Mouse (Mus musculus): ENCODE results near the gene Gpr12. TPM values are rescaled to one million over a fixed set of nuclear protein-coding genes. Genes with fewer than 3 reads are reported as not detected.
"Not testable (repeated sequence)": the region's sequence is repeated elsewhere in the genome, so short reads cannot be mapped to it uniquely, and the experiment has no call there.

Gpr12 gene
- total and polyA plus RNA-seq, 3 experiments: not detected

DNA sequence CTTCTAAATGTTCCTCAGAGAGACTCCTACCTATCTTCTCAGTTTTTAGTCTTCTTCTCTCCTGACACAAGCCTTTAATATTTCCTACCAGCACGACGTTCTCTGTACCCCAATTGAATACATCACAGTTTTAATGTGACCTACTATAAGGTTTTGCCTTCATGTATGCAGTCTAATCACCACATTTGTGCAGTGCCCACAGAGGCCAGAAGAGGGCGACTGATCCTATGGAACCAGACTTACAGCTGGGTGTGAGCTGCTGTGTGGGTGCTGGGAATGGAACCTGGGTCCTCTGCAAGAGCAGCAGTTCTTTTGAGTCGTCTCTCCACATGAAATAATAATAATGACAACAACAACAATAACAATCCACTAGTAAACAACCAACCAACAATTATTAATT lies 18.0 kb downstream of the Gpr12 start:
- Histone ChIP-seq H3K4me1 (ENCODE audit: control insufficient read depth in 1 of 2, insufficient read depth in 2 of 2, low read length in 2 of 2) (no peaks in the 10 kb centered on the region), H3K79me2 (ENCODE audit: control insufficient read depth, insufficient read depth, low read length, poor library complexity) (no peaks in the 10 kb centered on the region), H3K27ac (ENCODE audit: control insufficient read depth, low read depth, low read length) (no peak overlapping the region), H3K9ac (ENCODE audit: control insufficient read depth, low read depth, low read length, poor library complexity, severe bottlenecking) (no peak overlapping the region), H3K9me3 (replicated peaks; ENCODE audit: insufficient read depth, low read length) (no peaks in the 10 kb centered on the region), H3K36me3 (ENCODE audit: control insufficient read depth in 1 of 2, insufficient read depth in 2 of 2, low read length in 2 of 2) (no peaks in the 10 kb centered on the region), H3K4me3 (ENCODE audit: control insufficient read depth in 1 of 2, insufficient read depth in 1 of 2, low read depth in 2 of 2, low read length in 2 of 2) (no peak overlapping the region), H3K27me3 (ENCODE audit: control insufficient read depth in 1 of 2, insufficient read depth in 2 of 2, low read length in 2 of 2) (no peaks in the 10 kb centered on the region)
- DNase-seq (ENCODE audit: low read depth, low spot score): peak; percentile 53
- TF ChIP-seq CTCF (IDR thresholded peaks at IDR 0.05 in 2 of 3, conservative IDR thresholded peaks at IDR 0.05 in 1 of 3; ENCODE audit: control insufficient read depth in 1 of 3, insufficient read depth in 1 of 3, low read depth in 2 of 3, low read length in 3 of 3, poor library complexity in 1 of 3, severe bottlenecking in 1 of 3) (peak; percentile 45 to 57 (median 50)), USF2 (IDR thresholded peaks at IDR 0.05; ENCODE audit: borderline replicate concordance in 1 of 2, insufficient read depth in 1 of 2, low read depth in 1 of 2, low read length in 2 of 2) (no peak), SMC3 (IDR thresholded peaks at IDR 0.05; ENCODE audit: low read depth, low read length) (peak; percentile 26; the same call in 1 of the 2 replicates), RAD21 (IDR thresholded peaks at IDR 0.05; ENCODE audit: low read depth, low read length) (peak; percentile 6; the same call in 1 of the 2 replicates)

DNA sequence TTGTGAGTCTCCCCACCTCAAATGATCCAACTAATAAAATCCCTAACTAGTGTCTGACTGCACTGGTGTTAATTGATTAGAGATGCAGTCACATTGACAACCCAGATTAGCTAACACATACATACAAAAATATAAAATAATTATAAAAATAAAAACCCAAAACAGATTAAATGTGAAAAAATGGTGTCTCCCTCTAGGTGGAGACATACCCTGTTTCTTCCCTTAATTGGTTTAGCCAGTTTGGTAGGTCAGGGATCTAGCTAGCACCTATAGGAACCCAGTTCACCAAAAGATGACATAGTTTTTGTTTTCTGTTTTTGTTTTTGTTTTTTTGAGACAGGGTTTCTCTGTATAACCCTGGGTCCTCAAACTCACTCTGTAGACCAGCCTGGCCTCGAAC lies 20.8 kb downstream of the Gpr12 start:
- Histone ChIP-seq H3K36me3 (ENCODE audit: control insufficient read depth in 1 of 2, insufficient read depth in 2 of 2, low read length in 2 of 2) (no peaks in the 10 kb centered on the region), H3K79me2 (ENCODE audit: control insufficient read depth, insufficient read depth, low read length, poor library complexity) (no peaks in the 10 kb centered on the region), H3K27me3 (ENCODE audit: control insufficient read depth in 1 of 2, insufficient read depth in 2 of 2, low read length in 2 of 2) (no peaks in the 10 kb centered on the region), H3K9me3 (replicated peaks; ENCODE audit: insufficient read depth, low read length) (no peaks in the 10 kb centered on the region), H3K27ac (ENCODE audit: control insufficient read depth, low read depth, low read length) (no peak overlapping the region), H3K4me1 (ENCODE audit: control insufficient read depth in 1 of 2, insufficient read depth in 2 of 2, low read length in 2 of 2) (no peaks in the 10 kb centered on the region), H3K4me3 (ENCODE audit: control insufficient read depth in 1 of 2, insufficient read depth in 1 of 2, low read depth in 2 of 2, low read length in 2 of 2) (no peak overlapping the region), H3K9ac (ENCODE audit: control insufficient read depth, low read depth, low read length, poor library complexity, severe bottlenecking) (no peak overlapping the region)
- TF ChIP-seq ZNF384 (IDR thresholded peaks at IDR 0.05; ENCODE audit: low read depth, low read length): no peak
- TF ChIP-seq POLR2A (IDR thresholded peaks at IDR 0.05; ENCODE audit: control insufficient read depth in 1 of 2, insufficient read depth in 1 of 2, low read depth in 1 of 2, low read length in 2 of 2, poor library complexity in 1 of 2): no peak
- no peak for TF ChIP-seq RCOR1 (IDR thresholded peaks at IDR 0.05; ENCODE audit: low read depth, low read length)
- no peak for TF ChIP-seq USF2 (IDR thresholded peaks at IDR 0.05; ENCODE audit: borderline replicate concordance in 1 of 2, insufficient read depth in 1 of 2, low read depth in 1 of 2, low read length in 2 of 2)
- no peak for TF ChIP-seq POLR2AphosphoS5 (IDR thresholded peaks at IDR 0.05; ENCODE audit: borderline replicate concordance, low read depth, low read length)
- TF ChIP-seq TBP (IDR thresholded peaks at IDR 0.05; ENCODE audit: low read depth, low read length): no peak
- no peak for TF ChIP-seq BHLHE40 (IDR thresholded peaks at IDR 0.05; ENCODE audit: borderline replicate concordance, low read depth, low read length)
- no peak for TF ChIP-seq MAZ (IDR thresholded peaks at IDR 0.05; ENCODE audit: low read depth, low read length)
- TF ChIP-seq NELFE (IDR thresholded peaks at IDR 0.05; ENCODE audit: low read depth, low read length): no peak
- TF ChIP-seq TCF12 (IDR thresholded peaks at IDR 0.05; ENCODE audit: low read depth, low read length): no peak
- TF ChIP-seq MAFK (IDR thresholded peaks at IDR 0.05; ENCODE audit: borderline replicate concordance, low read depth, low read length): no peak
- no peak for TF ChIP-seq USF1 (IDR thresholded peaks at IDR 0.05; ENCODE audit: low read depth, low read length)
- no peak for DNase-seq (ENCODE audit: low read depth, low spot score)

DNA sequence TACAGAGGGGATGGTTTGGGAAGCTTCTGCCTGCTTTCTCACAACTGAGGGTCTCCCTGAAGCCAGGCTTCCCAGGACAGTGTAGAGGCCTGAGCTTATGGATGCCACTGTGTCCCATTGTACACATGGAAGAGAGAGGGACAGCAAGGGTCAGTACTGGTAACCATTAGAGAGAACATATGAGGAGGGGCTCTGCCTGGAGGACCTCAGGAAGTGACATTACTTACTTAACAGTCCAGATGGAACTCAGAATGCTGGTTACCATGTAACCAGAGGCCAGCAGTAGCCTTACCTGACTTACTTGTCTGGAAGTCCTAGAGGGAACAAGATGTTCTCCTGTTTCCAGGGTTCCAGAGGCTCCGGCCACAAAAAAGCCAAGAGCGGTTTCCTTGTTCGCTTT lies 29.2 kb downstream of the Gpr12 start, which contains the start of gene Gm3415:
TSS of gene Gm3415 (plus strand) at position 301 of the 400 bp plus-strand sequence.
- not testable (repeated sequence) for H3K4me1 ChIP-seq (ENCODE audit: control insufficient read depth in 1 of 2, insufficient read depth in 2 of 2, low read length in 2 of 2); H3K9ac ChIP-seq (ENCODE audit: control insufficient read depth, low read depth, low read length, poor library complexity, severe bottlenecking); H3K79me2 ChIP-seq (ENCODE audit: control insufficient read depth, insufficient read depth, low read length, poor library complexity); H3K27me3 ChIP-seq (ENCODE audit: control insufficient read depth in 1 of 2, insufficient read depth in 2 of 2, low read length in 2 of 2); H3K4me3 ChIP-seq (ENCODE audit: control insufficient read depth in 1 of 2, insufficient read depth in 1 of 2, low read depth in 2 of 2, low read length in 2 of 2); H3K36me3 ChIP-seq (ENCODE audit: control insufficient read depth in 1 of 2, insufficient read depth in 2 of 2, low read length in 2 of 2); H3K27ac ChIP-seq (ENCODE audit: control insufficient read depth, low read depth, low read length); DNase-seq (ENCODE audit: low read depth, low spot score); H3K9me3 ChIP-seq (replicated peaks; ENCODE audit: insufficient read depth, low read length)

DNA sequence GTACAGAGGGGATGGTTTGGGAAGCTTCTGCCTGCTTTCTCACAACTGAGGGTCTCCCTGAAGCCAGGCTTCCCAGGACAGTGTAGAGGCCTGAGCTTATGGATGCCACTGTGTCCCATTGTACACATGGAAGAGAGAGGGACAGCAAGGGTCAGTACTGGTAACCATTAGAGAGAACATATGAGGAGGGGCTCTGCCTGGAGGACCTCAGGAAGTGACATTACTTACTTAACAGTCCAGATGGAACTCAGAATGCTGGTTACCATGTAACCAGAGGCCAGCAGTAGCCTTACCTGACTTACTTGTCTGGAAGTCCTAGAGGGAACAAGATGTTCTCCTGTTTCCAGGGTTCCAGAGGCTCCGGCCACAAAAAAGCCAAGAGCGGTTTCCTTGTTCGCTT lies 47.7 kb downstream of the Gpr12 start, which contains the start of gene Gm3409:
TSS of gene Gm3409 (plus strand) at position 301 of the 400 bp plus-strand sequence.
- not testable (repeated sequence) for H3K4me1 ChIP-seq (ENCODE audit: control insufficient read depth in 1 of 2, insufficient read depth in 2 of 2, low read length in 2 of 2); DNase-seq (ENCODE audit: low read depth, low spot score); H3K9me3 ChIP-seq (replicated peaks; ENCODE audit: insufficient read depth, low read length); H3K27me3 ChIP-seq (ENCODE audit: control insufficient read depth in 1 of 2, insufficient read depth in 2 of 2, low read length in 2 of 2); H3K4me3 ChIP-seq (ENCODE audit: control insufficient read depth in 1 of 2, insufficient read depth in 1 of 2, low read depth in 2 of 2, low read length in 2 of 2); H3K36me3 ChIP-seq (ENCODE audit: control insufficient read depth in 1 of 2, insufficient read depth in 2 of 2, low read length in 2 of 2); H3K27ac ChIP-seq (ENCODE audit: control insufficient read depth, low read depth, low read length); H3K79me2 ChIP-seq (ENCODE audit: control insufficient read depth, insufficient read depth, low read length, poor library complexity); H3K9ac ChIP-seq (ENCODE audit: control insufficient read depth, low read depth, low read length, poor library complexity, severe bottlenecking)
